Comparison of ENCODE assay signal across 8 mouse cellular contexts in genomic region chr12:79511454-79512204, GRCm38 (mm10).
DNase-seq lines count a peak whose midpoint lies in the region; ATAC-seq lines count a peak whose summit lies in the region.

No protein-coding gene starts in this region.

- H3K27ac ChIP-seq in neural tube, embryonic 14.5 days (ENCODE audit: low read depth, low read length): peak overlapping the region; percentile 2; the same call in 1 of the 2 replicates

- no peaks in the 10 kb centered on the region for H3K27me3 ChIP-seq in neural tube, embryonic 14.5 days (ENCODE audit: control insufficient read depth, insufficient read depth, low read length)

- 43% methylated on average over 11 of the region's 11 CpGs for WGBS in neural tube, embryonic 14.5 days

- peaks cover 7% of the 10 kb centered on the region; the same call in 1 of the 2 replicates for H3K4me1 ChIP-seq in neural tube, embryonic 14.5 days (ENCODE audit: control insufficient read depth, insufficient read depth, low read length)

- no peaks in the 10 kb centered on the region for H3K36me3 ChIP-seq in neural tube, embryonic 14.5 days (ENCODE audit: control insufficient read depth, insufficient read depth, low read length)

- no peak overlapping the region for H3K9ac ChIP-seq in neural tube, embryonic 14.5 days (replicated peaks; ENCODE audit: low read depth, low read length)

- H3K4me3 ChIP-seq in neural tube, embryonic 14.5 days (ENCODE audit: low read depth, low read length): no peak overlapping the region

- ATAC-seq in neural tube, embryonic 14.5 days (ENCODE audit: low read depth): peak; percentile 79

- H3K4me2 ChIP-seq in neural tube, embryonic 14.5 days (ENCODE audit: low read depth, low read length): no peak overlapping the region

- H3K9me3 ChIP-seq in neural tube, embryonic 14.5 days (ENCODE audit: control insufficient read depth, low read length): no peaks in the 10 kb centered on the region

- peak; percentile 49 for DNase-seq in adrenal gland, adult 2 months
- no peak for DNase-seq in adrenal gland, adult 18-20 months (ENCODE audit: low spot score in 2 of 2)
- peak; percentile 65 for DNase-seq in retina, postnatal 1 day
- no peak for DNase-seq in retina, embryonic 14.5 days (ENCODE audit: low spot score)
- peak; percentile 54 to 68 for DNase-seq in heart, adult 9 months (ENCODE audit: low spot score in 2 of 2)
- DNase-seq in layer of hippocampus, postnatal 25 days (ENCODE audit: extremely low spot score in 1 of 2, low spot score in 1 of 2): peak; percentile 35 to 47
- no peak for DNase-seq in embryo, embryonic 10 days (ENCODE audit: low spot score)

Comparison
In these comparisons a context has a peak if more than half of its experiments do, and no peak if none do; other contexts are left out.
1. DNase-seq: peak in adrenal gland, adult 2 months (single experiment), retina, postnatal 1 day (single experiment), heart, adult 9 months (2 of 2) and layer of hippocampus, postnatal 25 days (2 of 2); none in adrenal gland, adult 18-20 months (0 of 2), retina, embryonic 14.5 days (single experiment) and embryo, embryonic 10 days (single experiment).